Mouse (Mus musculus) c-Kit-positive CD71-positive TER-119-positive erythroid progenitor cells, embryonic 14.5 days (primary cell): ENCODE results near the gene Ankrd52.
A peak's percentile ranks its signal among the peaks of the same experiment; 100 is the strongest.

ENCODE experiments used
- DNase-seq: peaks from one replicate; pipeline ENCODE4 v3.0.0-alpha.2; 2013; ENCODE audit warnings: low spot score

Gene Ankrd52

GRCm38 (mm10) chr10:128401638-128402037, 24.7 kb downstream of the Ankrd52 start:
- no peak for DNase-seq

GRCm38 (mm10) chr10:128403931-128404330, 27.0 kb downstream of the Ankrd52 start:
- DNase-seq, result no peak

- peak; percentile 29 for DNase-seq
Measured at GRCm38 (mm10) chr10:128408591-128409535, 31.9 kb downstream of the Ankrd52 start.

GRCm38 (mm10) chr10:128409692-128410559, 33.0 kb downstream of the Ankrd52 start:
- peak; percentile 98 for DNase-seq

GRCm38 (mm10) chr10:128410560-128410845, 33.6 kb downstream of the Ankrd52 start:
- peak; percentile 48 for DNase-seq

- DNase-seq, result peak; percentile 92
Measured at GRCm38 (mm10) chr10:128411211-128412054, 34.5 kb downstream of the Ankrd52 start, which contains the start of the genes Nabp2 and Rnf41. TSS of gene Nabp2 (minus strand) at chr10:128411492. TSS of gene Rnf41 (plus strand) at chr10:128411657.

- DNase-seq, result peak; percentile 28
Measured at GRCm38 (mm10) chr10:128412055-128412381, 35.1 kb downstream of the Ankrd52 start.

- no peak for DNase-seq
Measured at GRCm38 (mm10) chr10:128412558-128412957, 35.6 kb downstream of the Ankrd52 start.

- DNase-seq, result no peak
Measured at GRCm38 (mm10) chr10:128413076-128413475, 36.2 kb downstream of the Ankrd52 start.

GRCm38 (mm10) chr10:128414848-128415247, 37.9 kb downstream of the Ankrd52 start:
- no peak for DNase-seq

GRCm38 (mm10) chr10:128422426-128422825, 45.5 kb downstream of the Ankrd52 start:
- no peak for DNase-seq

GRCm38 (mm10) chr10:128424604-128425003, 47.7 kb downstream of the Ankrd52 start:
- no peak for DNase-seq

- DNase-seq, result no peak
Measured at GRCm38 (mm10) chr10:128425260-128425659, 48.3 kb downstream of the Ankrd52 start.

GRCm38 (mm10) chr10:128429052-128429451, 52.1 kb downstream of the Ankrd52 start:
- DNase-seq, result no peak

GRCm38 (mm10) chr10:128429454-128429853, 52.5 kb downstream of the Ankrd52 start:
- no peak for DNase-seq

- no peak for DNase-seq
Measured at GRCm38 (mm10) chr10:128433417-128433816, 56.5 kb downstream of the Ankrd52 start.

GRCm38 (mm10) chr10:128434681-128435080, 57.8 kb downstream of the Ankrd52 start:
- DNase-seq, result no peak

- no peak for DNase-seq
Measured at GRCm38 (mm10) chr10:128435186-128435823, 58.4 kb downstream of the Ankrd52 start.

GRCm38 (mm10) chr10:128435873-128436272, 59.0 kb downstream of the Ankrd52 start:
- DNase-seq, result no peak

GRCm38 (mm10) chr10:128436376-128436775, 59.5 kb downstream of the Ankrd52 start:
- no peak for DNase-seq

- DNase-seq, result no peak
Measured at GRCm38 (mm10) chr10:128438675-128439279, 61.9 kb downstream of the Ankrd52 start.
